Mouse (Mus musculus): ENCODE measurements at regions not wholly inside any gene's neighbourhood (a gene's known extent, or its start where the extent isn't known, plus 50 kb on each side); places are given as distances from the start of the nearest gene placed in this dataset.

GRCm38 (mm10) chr1:92325281-92325680 is 129.8 kb upstream of the Hdac4 start:
- TF ChIP-seq CTCF (IDR thresholded peaks at IDR 0.05; ENCODE audit: low read depth, low read length) = no peak
- no peak for TF ChIP-seq POLR2A (IDR thresholded peaks at IDR 0.05; ENCODE audit: insufficient read depth, low read length)
- TF ChIP-seq EP300 (IDR thresholded peaks at IDR 0.05; ENCODE audit: insufficient read depth, low read depth, low read length) = no peak
